Comparison of ENCODE assay signal across 13 mouse cellular contexts in genomic region chr4:26255889-26256288, GRCm38 (mm10).
"Had no signal": no experiment of that assay in that cellular context is flagged by ENCODE, and none has a peak within 500 bp of the region (broad histone marks: within the 10 kb centered on the region; RNA-seq: fewer than 3 reads in every experiment).

No protein-coding gene starts in this region.

- H3K9ac ChIP-seq: limb, embryonic 15.5 days; liver, embryonic 12.5 days; lung, embryonic 14.5 days; midbrain, embryonic 12.5 days had no signal

- H3K4me2 ChIP-seq: limb, embryonic 15.5 days; liver, embryonic 12.5 days; lung, embryonic 14.5 days; midbrain, embryonic 12.5 days had no signal

- H3K9me3 ChIP-seq: limb, embryonic 15.5 days; liver, embryonic 12.5 days; midbrain, embryonic 12.5 days had no signal

- ATAC-seq: liver, embryonic 12.5 days had no signal

- H3K36me3 ChIP-seq: limb, embryonic 15.5 days; liver, embryonic 12.5 days; midbrain, embryonic 12.5 days had no signal

- H3K4me1 ChIP-seq: liver, embryonic 12.5 days; midbrain, embryonic 12.5 days had no signal

- H3K27ac ChIP-seq: kidney, postnatal 0 days; limb, embryonic 15.5 days; liver, embryonic 12.5 days; midbrain, embryonic 12.5 days; stomach, postnatal 0 days had no signal

- DNase-seq: kidney, adult 9 months; kidney, postnatal 36 days; layer of hippocampus, adult 9-11 months; layer of hippocampus, postnatal 36 days; lung, embryonic 14.5 days; lung, postnatal 10 days; lung, postnatal 4 days; thymus, postnatal 4 days had no signal

- H3K27me3 ChIP-seq: limb, embryonic 15.5 days; liver, embryonic 12.5 days; midbrain, embryonic 12.5 days had no signal

- H3K4me3 ChIP-seq: limb, embryonic 15.5 days; liver, embryonic 12.5 days; midbrain, embryonic 12.5 days had no signal
